Mouse (Mus musculus): ENCODE results near the gene Zbtb45. TPM values are rescaled to one million over a fixed set of nuclear protein-coding genes. Genes with fewer than 3 reads are reported as not detected.

Zbtb45 gene
- polyA plus RNA-seq, 1 experiment: 16.0 TPM

DNA sequence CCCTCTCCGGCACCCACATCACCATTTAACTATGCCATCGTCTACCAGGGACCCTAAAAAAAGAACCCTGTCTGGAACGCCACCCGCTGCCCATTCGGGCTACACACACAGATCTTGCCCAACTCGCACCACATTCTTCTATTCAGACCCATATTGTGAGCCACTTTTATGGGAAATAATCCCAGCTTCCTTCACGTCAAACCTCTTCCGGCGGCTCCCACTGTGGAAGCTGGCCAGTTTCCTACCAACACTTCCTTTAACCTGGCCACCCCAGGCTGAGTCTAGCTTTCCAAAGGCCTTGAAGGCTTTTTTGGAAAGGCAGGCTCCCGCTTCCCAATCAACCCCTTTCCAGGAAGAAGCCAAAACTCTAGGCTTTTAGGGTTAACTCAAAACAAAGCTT is 3.3 kb downstream of the Zbtb45 start:
- WGBS: 93% methylated on average over 10 of the region's 10 CpGs
- no peak for DNase-seq (ENCODE audit: low read depth, low spot score)

DNA sequence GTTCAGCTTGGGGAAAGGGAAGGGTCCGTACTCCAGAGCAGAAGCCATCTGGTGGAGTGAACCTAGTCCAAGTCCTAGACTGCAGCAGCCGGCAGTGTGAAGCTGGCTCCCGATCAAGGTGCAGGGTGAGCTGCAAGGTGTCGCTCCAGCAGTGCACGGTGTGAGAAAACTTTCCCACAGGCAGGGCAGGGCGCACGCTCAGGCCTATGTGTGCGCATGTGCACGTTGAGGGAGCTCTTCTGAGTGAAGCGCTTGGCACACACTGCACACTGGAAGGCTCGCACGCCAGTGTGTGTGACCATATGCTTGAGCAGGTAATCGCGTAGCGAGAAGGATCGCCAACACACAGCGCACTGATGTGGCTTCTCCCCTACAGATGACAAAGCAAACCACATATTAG is 3.8 kb downstream of the Zbtb45 start:
- WGBS: 93% methylated on average over 17 of the region's 17 CpGs
- DNase-seq (ENCODE audit: low read depth, low spot score): no peak

DNA sequence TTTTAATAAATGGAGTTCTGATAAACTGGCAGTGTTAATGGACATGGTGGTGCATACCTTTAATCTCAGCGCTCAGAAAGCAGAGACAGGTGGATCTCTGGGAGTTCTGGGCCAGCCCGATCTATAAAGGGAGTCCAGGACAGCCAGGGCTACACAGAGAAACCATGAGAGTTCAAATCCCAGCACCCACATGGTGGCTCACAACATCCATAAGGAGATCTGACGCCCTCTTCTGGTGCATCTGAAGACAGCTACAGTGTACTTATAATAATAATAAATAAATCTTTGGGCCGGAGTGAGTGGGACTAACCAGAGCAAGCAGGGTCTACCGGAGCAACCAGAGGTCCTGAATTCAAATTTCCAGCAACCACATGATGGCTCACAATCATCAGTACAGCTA is 6.5 kb downstream of the Zbtb45 start:
- DNase-seq (ENCODE audit: low read depth, low spot score): no peak
- 82% methylated on average over 5 of the region's 5 CpGs for WGBS

GRCm38 (mm10) chr7:13001584-13001983 is 8.2 kb downstream of the Zbtb45 start:
- 19% methylated on average over 1 of the region's 1 CpGs for WGBS
- DNase-seq (ENCODE audit: low read depth, low spot score): no peak

DNA sequence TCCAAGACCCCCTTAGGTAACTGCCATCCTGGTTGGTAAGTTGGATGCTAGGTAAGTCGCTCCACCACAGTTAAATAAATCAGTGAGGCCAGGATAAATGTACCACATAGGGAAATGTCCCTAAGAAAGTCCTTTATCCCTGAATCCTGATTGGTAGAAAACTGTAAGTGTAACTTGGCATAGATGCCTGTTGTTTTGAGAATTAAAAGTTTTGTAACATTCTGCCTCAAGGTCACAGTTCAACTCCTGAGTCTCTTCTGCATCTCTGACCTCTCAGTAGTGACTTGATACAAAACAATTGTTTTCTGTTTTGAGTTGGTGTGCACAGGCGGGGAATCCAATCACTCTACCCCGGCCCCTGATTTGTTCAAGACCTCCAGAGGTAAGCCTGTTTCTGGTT is 11.0 kb downstream of the Zbtb45 start, which contains the start of gene Trim28:
TSS of gene Trim28 (plus strand) at position 264 of the 400 bp plus-strand sequence.
- 94% methylated on average over 3 of the region's 3 CpGs for WGBS
- no peak for DNase-seq (ENCODE audit: low read depth, low spot score)

DNA sequence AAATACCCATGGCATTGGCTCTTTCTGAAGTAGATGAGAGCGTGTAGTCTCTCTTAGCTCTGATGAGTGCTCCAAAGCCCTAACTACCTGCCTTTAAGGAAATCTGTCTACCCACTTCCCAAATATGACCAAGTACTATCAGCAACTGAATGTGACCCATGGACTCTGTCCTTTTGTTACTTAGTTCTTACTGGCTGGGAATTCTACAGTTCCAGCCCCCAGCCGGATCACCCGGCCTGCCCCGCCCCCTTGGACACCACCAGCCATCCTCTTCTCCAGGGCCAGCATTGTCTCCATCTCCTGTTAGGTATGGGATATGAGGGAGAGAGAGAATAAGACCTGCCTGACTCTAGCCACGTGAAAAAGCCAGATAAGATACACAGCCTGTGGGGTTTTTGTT is 11.8 kb downstream of the Zbtb45 start, which contains the start of gene Slc27a5:
TSS of gene Slc27a5 (minus strand) at position 140 of the 400 bp plus-strand sequence.
- no peak for DNase-seq (ENCODE audit: low read depth, low spot score)
- WGBS: 65% methylated on average over 5 of the region's 5 CpGs

DNA sequence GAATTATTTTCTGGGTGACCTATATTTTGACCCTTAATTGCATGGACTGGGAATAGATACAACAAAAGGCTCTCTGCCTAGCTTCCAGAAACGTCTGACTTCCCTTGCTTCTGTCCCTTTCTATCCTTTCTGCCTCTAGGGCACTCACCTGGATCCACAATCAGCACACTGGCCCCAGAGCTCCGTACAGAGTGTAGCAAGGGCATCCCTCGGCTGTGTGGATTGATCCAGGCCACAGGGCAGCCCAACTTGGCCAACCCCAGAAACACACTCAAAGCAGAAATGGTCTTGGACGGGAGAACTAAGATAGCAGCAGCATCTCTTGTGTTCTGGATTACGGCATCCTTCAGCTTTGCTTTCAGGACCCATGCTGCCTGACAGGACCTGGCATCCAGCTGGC is 12.6 kb downstream of the Zbtb45 start:
- 69% methylated on average over 5 of the region's 5 CpGs for WGBS
- DNase-seq (ENCODE audit: low read depth, low spot score): no peak

DNA sequence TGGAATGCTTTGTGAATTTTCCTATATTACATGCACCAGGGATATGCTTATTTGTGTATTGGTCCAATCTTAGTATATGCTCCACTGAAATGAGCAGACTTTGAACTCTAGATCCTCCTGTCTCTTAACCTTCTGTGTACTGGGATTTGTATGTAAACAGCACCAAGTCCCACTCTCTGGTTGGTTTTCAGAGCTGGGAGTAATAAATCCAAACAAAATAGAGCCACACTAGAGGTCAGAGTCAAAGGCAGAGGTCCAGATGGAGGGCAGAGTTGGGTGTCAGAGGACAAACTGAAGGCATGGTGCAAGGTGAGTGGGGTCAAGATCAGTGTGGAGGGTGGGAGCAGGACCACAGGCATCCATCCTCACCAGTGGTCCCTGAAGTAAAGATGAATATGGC is 14.0 kb downstream of the Zbtb45 start:
- DNase-seq (ENCODE audit: low read depth, low spot score): no peak

DNA sequence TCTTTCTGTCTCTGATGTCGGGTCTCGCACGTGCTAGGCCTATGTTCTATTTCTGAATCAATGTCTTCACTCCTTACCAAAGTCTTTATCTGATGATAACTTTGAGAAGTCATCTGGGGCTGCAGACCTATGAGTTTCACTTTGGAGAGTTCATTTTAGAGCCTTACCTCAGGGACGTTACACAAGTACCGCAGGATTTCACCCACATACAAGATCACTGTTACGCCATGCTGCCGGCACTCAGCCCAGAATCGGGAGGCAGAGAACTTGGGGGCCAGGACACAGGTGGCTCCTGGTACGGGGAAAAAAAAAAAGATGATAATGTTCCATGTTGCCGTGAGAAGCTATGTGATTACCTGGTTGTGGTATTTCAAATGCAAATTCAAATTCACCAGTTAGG is 16.7 kb downstream of the Zbtb45 start:
- no peak for DNase-seq (ENCODE audit: low read depth, low spot score)

GRCm38 (mm10) chr7:12992222-12992621 is 17.6 kb downstream of the Zbtb45 start:
- DNase-seq (ENCODE audit: low read depth, low spot score): no peak
- WGBS: 7% methylated on average over 3 of the region's 3 CpGs

More for the DNA sequence above, 16.7 kb downstream of the Zbtb45 start:
- 88% methylated on average over 10 of the region's 10 CpGs for WGBS

DNA sequence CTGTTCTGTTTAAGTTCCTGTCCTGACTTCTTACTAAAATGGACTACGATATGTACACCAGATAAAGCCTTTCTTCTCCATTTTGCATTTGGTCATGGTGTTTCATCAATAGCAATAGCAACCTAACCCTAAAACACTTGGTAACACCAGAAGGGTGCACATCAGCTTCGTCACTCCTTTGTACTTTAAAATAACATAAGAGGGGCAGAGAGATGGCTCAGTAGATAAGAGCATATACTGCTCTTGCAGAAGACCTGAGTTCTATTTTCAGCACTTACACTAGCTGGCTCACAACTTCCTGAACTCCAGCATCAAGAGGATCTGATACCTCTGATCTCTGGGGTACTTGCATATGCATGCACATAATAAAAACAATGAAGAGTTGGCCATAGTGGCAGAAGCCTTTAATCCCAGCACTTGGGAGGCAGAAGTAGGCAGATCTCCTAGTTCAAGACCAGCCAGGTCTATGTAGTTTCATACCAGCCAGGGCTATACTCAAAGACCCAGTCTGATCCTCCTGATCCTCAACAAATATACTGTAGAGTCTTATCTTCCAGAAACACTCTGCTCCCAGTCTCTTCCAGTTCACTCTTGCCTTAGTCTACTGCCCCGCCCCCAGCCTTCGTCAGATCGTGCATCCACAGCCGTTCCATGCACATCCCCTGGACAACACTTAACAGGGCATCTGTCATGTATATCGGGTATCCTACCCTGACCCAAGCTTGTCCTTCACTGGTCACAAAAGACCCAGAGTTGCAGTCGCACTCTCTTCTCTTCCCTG is 22.2 kb downstream of the Zbtb45 start:
- WGBS: 81% methylated on average over 8 of the region's 8 CpGs
- no peak for DNase-seq (ENCODE audit: low read depth, low spot score)

DNA sequence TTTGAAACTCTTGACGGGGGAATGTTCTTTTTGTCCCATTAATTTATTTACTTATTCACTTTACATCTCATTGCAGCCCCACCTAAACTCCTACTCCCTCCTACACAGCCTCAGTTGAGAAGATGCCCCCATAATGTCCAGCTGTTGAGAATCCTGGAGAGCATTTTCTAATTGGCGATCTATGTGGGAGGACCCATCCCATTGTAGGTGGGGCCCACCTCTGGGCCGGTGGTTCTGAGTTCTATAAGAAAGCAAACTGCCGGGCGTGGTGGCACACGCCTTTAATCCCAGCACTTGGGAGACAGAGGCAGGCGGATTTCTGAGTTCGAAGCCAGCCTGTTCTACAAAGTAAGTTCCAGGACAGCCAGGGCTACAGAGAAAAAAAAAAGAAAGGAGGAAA is 22.9 kb downstream of the Zbtb45 start:
- 74% methylated on average over 8 of the region's 8 CpGs for WGBS
- DNase-seq (ENCODE audit: low read depth, low spot score): no peak

DNA sequence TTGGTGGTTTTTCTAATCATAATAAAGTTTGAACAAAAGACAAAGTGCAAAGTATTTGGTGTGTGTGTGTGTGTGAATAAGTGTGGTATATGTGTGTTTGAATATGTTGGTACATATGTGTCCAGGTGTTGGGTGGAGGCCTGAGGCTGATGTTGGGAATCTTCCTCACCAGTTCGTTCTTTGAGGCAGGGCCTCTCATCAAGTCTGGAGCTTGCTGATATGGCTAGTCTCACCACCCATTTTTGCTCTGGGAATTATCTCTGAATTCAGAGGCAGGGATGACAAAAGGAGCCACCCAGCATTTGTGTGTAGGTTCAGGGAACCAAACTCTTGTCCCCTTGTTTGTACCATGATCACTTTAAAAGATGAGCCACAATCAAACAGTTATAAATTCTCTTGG is 24.1 kb downstream of the Zbtb45 start:
- 94% methylated on average over 1 of the region's 1 CpGs for WGBS
- no peak for DNase-seq (ENCODE audit: low read depth, low spot score)

DNA sequence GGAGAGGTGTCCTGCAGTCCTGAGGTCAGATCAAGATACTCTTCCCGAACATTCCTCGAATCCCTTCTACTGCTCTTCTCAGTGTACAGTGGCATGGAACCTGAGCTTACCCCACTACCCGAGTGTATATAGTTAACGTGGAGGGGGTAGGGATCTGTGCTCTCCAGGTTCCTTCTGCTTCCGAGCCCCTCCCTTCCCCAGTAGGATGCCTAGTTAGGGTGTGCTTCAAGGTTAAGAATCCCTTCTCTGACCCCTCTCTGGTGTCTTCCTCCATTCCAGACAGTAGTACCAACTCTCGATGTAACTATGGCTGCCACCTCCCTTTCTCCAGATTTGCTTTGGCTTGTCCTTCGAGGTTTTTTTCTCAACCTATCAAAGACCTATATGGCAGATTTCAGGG is 29.5 kb downstream of the Zbtb45 start:
- DNase-seq (ENCODE audit: low read depth, low spot score): no peak
- WGBS: 85% methylated on average over 7 of the region's 7 CpGs

- DNase-seq (ENCODE audit: low read depth, low spot score): no peak
- WGBS: 39% methylated on average over 6 of the region's 6 CpGs
Observed at GRCm38 (mm10) chr7:12979776-12980175, 30.1 kb downstream of the Zbtb45 start.

GRCm38 (mm10) chr7:12978931-12979722 is 30.7 kb downstream of the Zbtb45 start:
- 80% methylated on average over 18 of the region's 18 CpGs for WGBS
- no peak for DNase-seq (ENCODE audit: low read depth, low spot score)

- DNase-seq (ENCODE audit: low read depth, low spot score): peak; percentile 94
- under 1% methylated on average over 49 of the region's 49 CpGs for WGBS
Observed at GRCm38 (mm10) chr7:12977682-12978389, 32.0 kb downstream of the Zbtb45 start, which contains the start of gene Zfp446. Gene Zfp446 (plus strand): TSS chr7:12977848.

GRCm38 (mm10) chr7:12970906-12971305 is 38.9 kb downstream of the Zbtb45 start:
- no peak for DNase-seq (ENCODE audit: low read depth, low spot score)
- 96% methylated on average over 25 of the region's 25 CpGs for WGBS

- no peak for DNase-seq (ENCODE audit: low read depth, low spot score)
- under 1% methylated on average over 27 of the region's 29 CpGs for WGBS
Observed at GRCm38 (mm10) chr7:12966104-12966845, 43.6 kb downstream of the Zbtb45 start.

All from large intestine, adult 2 months (tissue).